Mouse (Mus musculus) CH12.LX (cell line): ENCODE measurements around the gene Gm17364.

Experiments used
- BHLHE40 ChIP-seq: IDR thresholded peaks from 2 replicates; pipeline ENCODE4 v1.6.1; 2011; ENCODE audit warnings: mild to moderate bottlenecking, low read depth, low read length, improper control_type of control experiment
- CHD1 ChIP-seq: IDR thresholded peaks from 2 replicates; pipeline ENCODE4 v1.6.1; 2012; ENCODE audit warnings: low read depth, low read length, improper control_type of control experiment, inconsistent platforms
- CTCF ChIP-seq, 2 experiments: IDR thresholded peaks in 1 of 2; conservative IDR thresholded peaks in 1 of 2; 2 replicates each; pipeline ENCODE4 v1.5.1; 2011 to 2012; ENCODE audit warnings: low read depth in 2 of 2, low read length in 2 of 2, improper control_type of control experiment in 1 of 2, inconsistent platforms in 1 of 2, mild to moderate bottlenecking in 1 of 2, moderate library complexity in 1 of 2
- EP300 ChIP-seq: IDR thresholded peaks from 2 replicates; pipeline ENCODE4 v1.6.1; 2011; ENCODE audit warnings: low read length, improper control_type of control experiment
- GABPA ChIP-seq: IDR thresholded peaks from 2 replicates; pipeline ENCODE4 v1.6.1; 2012; ENCODE audit warnings: low read depth, low read length, improper control_type of control experiment, inconsistent platforms; ENCODE audit not compliant: insufficient replicate concordance
- JUND ChIP-seq: conservative IDR thresholded peaks from 2 replicates; pipeline ENCODE4 v1.6.1; 2011; ENCODE audit warnings: low read depth, low read length, improper control_type of control experiment
- MAFK ChIP-seq: IDR thresholded peaks from 2 replicates; pipeline ENCODE4 v1.6.1; 2011; ENCODE audit warnings: low read length, improper control_type of control experiment; ENCODE audit not compliant: insufficient replicate concordance
- NELFE ChIP-seq: IDR thresholded peaks from 2 replicates; pipeline ENCODE4 v1.6.1; 2011; ENCODE audit warnings: low read depth, low read length, improper control_type of control experiment
- POLR2A ChIP-seq: IDR thresholded peaks from 2 replicates; pipeline ENCODE4 v1.6.1; 2011; ENCODE audit warnings: low read depth, mild to moderate bottlenecking, improper control_type of control experiment, low read length
- POLR2AphosphoS2 ChIP-seq: IDR thresholded peaks from 2 replicates; pipeline ENCODE4 v1.6.1; 2011; ENCODE audit warnings: low read depth, low read length, improper control_type of control experiment
- USF1 ChIP-seq: IDR thresholded peaks from 2 replicates; pipeline ENCODE4 v1.6.1; 2014; ENCODE audit warnings: low read depth, mild to moderate bottlenecking, inconsistent platforms, low read length, improper control_type of control experiment
- ZNF384 ChIP-seq: IDR thresholded peaks from 2 replicates; pipeline ENCODE4 v1.6.1; 2012; ENCODE audit warnings: low read depth, low read length, improper control_type of control experiment, inconsistent platforms

DNA sequence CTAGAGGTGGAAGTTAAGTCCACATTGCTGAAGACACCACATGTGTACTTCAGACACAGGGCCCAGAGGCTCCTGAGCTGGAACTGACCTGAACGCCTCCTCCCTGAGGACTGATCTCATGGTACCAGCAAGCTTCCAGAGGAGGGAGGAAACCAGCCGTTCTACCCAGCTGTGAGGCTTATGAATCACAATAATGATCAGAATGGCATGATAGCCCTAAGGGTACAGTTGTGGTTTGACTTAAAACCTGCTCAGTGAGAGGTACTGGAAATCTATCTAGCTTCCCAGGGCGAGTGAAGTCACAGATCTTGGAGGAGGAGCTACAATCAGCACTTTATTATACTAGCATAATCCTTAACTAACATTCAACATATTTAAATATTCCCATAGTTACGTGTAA, 11.7 kb upstream of the Gm17364 start:
- TF ChIP-seq POLR2AphosphoS2 = no peak
- no peak for TF ChIP-seq CTCF (conservative IDR thresholded peaks at IDR 0.05 in 1 of 2, IDR thresholded peaks at IDR 0.05 in 1 of 2; ENCODE audit: low read depth in 2 of 2, low read length in 2 of 2)
- TF ChIP-seq ZNF384 = no peak
- no peak for TF ChIP-seq JUND
- TF ChIP-seq USF1 = no peak
- TF ChIP-seq MAFK = no peak
- no peak for TF ChIP-seq POLR2A
- no peak for TF ChIP-seq BHLHE40
- no peak for TF ChIP-seq GABPA
- TF ChIP-seq EP300 = no peak
- TF ChIP-seq CHD1 = no peak
- TF ChIP-seq NELFE = no peak
